Mouse (Mus musculus) cerebellum, adult 8-10 months (tissue): ENCODE results near the gene Cox16.
"Not testable (repeated sequence)": the region's sequence is repeated elsewhere in the genome, so short reads cannot be mapped to it uniquely, and the experiment has no call there.

Experiments used
- DNase-seq: peaks from one replicate; pipeline ENCODE4 v3.0.0; 2022

Gene Cox16

DNA sequence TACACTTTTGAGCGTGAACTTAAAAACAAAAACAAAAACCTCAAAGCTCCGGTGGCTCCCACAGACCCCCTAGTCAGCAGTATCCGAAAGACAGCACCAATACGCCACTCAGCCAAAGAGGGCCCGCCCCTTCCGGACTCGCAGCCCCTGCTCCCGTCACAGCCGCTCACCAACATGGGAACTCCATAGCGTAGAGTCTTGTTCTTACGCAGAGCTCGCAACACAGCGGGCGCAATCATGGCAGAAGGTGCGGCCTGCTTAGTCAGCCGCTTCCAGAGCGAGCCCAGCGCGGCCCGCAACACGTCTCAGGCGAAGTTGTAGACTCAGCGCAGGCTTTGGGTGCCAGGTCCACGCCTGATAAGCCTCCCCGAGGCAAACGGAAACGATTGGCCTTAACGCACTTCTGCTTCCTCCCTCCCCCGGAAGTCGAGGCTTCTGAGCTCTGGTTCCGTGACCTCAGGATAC is at the start of gene Cox16:
Cox16 (minus strand) TSS at position 401 of the 465 bp plus-strand sequence.
- DNase-seq = peak; percentile 84

DNA sequence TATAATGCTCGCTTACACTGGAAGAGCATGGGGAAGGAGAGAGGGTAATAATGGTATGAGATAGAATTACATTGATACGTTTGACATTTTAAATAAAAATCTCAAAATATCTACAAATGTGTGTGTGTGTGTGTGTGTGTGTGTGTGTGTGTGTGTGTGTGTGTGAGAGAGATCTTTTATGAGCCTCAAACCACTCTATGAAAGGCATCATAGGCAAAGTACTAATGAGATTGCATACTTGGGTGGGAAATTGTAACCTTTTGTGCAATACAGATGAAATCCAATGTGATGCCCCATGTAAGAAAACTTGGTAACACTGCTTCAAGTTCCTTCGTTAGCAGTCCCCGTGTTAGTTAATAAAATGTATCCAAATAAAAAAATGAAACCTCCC is 48.1 kb upstream of the Cox16 start:
- no peak for DNase-seq

DNA sequence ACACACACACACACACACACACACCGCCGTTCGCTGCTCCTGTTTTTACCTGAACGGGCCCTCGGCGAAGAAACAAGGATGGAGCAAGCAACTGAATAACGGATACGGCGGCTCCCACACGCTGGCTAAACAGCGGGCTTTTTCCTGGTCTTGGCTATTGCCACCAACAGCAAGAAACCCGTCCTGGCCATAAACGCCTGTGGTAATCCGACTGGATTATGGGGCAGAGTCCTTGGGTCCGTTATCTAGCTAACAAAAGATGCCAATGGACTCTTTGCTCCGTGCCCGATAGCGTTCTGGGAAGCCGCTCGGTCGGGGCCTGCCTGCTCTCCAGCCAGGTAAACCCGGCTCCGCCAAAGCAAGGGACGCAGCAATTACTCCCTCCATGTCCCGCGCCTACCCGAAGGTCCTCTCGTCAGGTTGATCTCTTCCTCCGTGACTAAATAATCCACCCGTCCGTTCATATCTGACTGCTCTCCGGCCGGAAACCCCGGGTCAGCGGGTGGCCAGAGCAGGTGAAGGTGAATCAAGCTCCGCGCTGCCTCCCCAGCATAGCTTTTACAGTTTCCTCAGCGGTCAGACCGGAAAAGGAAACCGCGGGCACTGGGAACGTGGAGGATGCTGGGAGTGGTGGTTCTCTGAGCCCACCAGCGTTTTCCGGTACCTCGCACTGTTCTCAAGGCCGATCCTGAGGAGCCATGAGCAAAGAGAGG is 47.5 kb upstream of the Cox16 start, which contains the start of the genes Gm20498 and Synj2bp:
Gm20498 (minus strand) TSS at position 590 of the 713 bp plus-strand sequence.
Synj2bp (minus strand) TSS at position 596 of the 713 bp plus-strand sequence.
- peak; percentile 84 for DNase-seq

DNA sequence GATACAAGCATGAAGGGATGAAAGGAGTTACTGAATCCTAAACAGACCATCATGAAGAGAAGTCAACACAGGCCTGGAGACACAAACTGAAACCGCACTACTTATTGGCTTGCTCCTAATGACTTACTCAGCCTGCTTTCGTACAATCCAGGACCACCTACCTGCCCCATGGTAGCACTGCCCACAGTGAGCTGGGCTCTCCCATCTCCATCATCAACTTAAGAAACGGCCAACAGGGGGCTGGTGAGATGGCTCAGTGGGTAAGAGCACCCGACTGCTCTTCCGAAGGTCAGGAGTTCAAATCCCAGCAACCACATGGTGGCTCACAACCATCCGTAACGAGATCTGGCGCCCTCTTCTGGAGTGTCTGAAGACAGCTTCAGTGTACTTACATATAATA is 45.7 kb upstream of the Cox16 start:
- DNase-seq = not testable (repeated sequence)

DNA sequence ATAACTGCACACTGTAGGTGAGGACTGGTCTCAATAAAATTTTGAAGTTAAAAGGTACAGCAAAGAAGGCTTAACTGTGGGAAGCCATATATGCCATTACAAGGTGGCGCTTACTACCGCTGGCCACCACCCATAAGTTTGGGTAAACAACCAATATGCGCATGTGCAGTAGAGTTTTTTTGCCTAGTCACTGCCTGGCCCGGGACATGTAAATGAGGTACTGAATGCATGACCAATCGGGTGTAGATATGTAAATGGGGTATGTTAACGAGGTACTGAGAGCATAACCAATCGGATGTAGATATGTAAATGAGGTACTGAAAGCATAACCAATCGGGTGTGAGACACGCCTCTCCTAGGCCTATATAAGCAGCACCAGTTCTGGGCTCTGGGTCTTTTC is 12.0 kb upstream of the Cox16 start:
- DNase-seq = not testable (repeated sequence)

DNA sequence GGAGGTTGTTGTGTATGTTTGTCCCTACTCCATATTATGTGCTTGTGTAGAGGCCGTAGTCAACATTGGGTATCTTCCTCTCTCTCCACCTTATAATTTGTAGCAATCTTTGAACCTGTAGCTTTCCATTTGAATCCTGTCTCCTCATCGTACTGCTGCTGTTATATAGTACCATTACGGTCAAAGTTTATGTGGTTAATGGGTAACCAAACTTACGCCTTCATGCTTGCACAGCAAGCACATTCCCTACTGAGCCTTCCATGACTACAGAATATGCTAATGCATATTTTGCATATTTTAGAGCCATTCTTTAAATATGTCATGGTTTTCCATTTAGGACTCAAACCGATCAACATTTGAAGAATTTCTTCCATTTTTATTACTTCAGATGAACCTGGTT is 5.6 kb upstream of the Cox16 start:
- no peak for DNase-seq

DNA sequence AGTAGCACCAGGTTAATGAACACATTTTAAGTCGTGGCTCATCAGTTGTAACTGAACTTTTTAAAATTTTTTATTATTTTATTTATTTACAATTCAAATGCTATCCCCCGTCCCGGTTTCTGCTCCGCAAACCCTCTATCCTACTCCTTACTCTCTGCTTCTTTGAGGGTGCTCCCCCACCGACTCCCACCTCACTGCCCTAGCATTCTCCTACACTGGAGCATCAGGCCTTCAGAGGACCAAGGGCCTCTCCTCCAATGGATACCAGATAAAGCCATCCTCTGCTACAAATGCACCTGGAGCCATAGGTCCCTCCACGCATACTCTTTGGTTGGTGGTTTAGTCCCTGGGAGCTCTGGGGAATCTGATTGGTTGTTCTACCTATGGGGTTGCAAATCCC is 384 bp upstream of the Cox16 start:
- DNase-seq = no peak

DNA sequence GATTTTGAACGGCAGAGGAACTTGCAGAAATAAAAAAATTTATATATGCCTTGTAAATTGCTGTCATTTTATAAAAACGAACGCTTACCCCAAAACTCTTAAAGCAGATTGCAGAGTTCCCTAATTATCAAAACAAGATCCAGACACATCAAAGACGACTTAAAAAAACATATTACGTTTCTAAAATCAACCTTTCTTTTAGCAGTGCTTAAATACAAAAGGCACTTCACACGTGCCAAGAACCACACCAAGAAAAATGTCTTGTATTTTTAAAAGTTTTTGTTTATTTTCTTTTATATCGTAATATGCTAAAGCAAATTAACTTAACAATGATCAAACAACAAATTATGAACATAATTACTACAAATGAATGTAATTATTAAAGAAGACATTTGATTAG is 715 bp downstream of the Cox16 start:
- DNase-seq = no peak

DNA sequence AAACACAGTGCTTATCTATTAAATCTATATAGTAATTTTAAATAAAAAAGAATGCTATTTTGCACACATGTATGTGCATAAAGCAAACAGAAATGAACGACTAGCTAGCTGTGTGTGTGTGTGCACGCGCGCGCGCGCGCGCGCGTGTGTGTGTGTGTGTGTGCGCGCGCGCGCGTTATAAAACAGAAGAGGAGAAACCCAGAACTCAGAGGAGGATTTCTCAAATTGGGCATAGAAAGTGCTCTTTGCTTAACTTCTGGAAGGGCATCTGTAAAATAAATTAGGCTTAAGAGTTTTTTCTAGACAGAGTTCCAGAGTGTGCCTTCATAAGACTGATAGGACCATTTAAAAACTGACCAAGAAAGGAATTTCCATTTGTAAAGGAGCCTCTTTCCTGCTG is 1.3 kb downstream of the Cox16 start:
- DNase-seq = peak; percentile 21

DNA sequence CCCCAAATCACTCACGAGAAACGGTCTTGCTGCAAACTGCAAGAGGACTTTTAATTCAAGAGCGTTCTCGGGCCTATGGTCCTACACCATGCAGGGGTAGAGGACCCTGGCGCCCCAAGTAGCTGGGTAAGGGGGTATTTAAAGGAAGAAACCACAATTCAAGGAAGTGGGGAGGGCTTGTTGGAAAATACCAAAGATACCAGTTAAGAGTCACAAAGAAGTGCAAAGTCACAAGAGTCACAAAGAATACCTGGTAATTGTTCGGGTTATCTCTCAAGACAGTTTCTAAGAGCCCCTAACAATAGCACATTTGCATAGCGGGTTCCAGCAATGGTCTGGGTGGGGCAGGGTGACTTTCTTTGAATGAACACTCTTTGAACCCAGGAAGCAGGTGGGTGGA is 25.9 kb downstream of the Cox16 start:
- DNase-seq = not testable (repeated sequence)

DNA sequence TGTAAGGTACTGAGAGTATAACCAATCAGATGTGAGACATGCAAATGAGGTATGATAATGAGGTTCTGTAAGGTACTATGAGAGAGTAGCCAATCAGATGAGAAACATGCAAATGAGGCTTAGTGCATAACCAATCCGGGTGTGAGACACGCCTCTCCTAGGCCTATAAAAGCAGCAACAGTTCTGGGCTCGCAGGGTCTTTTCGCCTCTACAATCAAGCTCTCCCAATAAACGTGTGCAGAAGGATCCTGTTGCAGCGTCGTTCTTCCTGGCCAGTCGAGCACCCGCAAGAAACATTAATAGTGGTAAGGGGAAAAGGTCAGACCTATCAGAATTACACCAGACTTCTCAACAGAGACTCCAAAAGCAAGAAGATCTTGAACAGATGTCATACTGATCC is 45.9 kb downstream of the Cox16 start:
- not testable (repeated sequence) for DNase-seq

DNA sequence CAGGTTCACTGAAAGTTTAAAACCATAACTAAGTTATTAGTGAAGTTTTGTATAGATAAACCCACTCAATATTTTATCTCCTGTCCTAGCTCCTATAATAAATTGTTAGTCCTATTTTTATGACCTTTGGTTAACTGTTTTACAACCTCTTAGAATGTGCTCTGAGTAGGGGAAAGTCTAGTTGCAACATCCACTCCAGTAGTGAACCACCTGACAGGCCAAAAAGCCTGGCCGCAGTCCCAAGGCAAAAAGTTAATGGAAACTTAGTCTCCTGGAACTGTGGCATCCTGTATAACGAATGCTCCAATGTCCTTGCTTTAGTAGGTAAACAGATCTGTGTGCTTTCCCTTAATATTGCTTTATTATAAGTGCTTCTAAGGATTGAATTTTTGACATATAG is 50.1 kb downstream of the Cox16 start:
- DNase-seq = not testable (repeated sequence)

DNA sequence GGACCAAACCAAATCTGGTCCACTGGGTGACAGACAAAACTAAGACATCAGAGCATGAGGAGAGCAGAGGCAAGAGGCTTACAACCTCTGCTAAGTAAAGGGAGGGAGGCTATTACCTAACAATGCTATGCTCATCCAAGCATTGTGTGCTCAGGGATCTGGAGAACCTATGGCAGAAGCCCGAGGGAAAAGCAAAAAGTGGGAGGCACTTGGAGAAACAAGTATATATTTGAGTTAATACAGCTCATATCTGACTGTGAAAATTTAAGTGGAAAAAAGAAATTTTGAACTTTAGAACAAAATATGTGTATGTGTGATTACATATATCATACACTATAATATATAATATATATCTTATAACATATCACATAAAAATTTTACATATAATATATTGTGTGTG is 63.1 kb downstream of the Cox16 start, which contains the start of gene Adam4:
Adam4 (minus strand) TSS at position 101 of the 400 bp plus-strand sequence.
- DNase-seq = no peak

DNA sequence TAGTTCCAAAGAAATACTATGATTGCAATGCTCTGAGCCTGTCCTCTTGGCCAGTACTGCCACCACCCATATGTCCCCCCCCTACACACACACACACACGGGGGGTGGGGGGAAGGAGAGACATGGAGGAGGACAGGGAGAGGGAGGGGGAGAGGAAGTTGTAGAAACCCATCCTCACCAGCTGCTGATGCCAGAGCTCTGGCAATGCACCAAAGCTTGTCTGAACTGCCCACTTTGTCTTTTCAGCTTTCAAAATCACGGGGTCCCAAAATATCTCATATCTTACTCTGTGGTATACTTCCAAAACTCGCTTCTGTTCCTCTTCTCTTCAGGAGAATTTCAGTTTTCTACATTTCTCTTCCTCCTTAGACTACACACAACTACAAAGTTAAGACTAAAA is 71.7 kb downstream of the Cox16 start:
- DNase-seq = no peak

DNA sequence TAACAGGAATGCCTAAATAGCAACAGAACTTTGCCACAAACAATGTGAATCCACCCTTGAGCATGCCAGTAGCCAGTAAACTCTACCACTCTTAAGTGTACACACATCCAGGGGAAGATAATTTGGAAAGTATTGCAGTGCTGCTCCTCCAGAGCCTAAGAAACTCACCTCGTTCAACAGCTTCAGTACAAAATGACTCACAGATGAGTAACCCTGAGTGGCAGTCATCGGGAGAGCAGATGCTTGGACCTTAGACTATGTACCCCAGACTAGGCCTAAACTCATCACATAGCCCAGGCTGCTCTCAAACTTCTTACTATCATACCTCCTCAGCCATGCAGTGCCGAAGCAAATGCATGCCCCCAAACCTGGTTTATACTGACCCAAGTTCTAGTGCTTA is 76.0 kb downstream of the Cox16 start:
- no peak for DNase-seq

DNA sequence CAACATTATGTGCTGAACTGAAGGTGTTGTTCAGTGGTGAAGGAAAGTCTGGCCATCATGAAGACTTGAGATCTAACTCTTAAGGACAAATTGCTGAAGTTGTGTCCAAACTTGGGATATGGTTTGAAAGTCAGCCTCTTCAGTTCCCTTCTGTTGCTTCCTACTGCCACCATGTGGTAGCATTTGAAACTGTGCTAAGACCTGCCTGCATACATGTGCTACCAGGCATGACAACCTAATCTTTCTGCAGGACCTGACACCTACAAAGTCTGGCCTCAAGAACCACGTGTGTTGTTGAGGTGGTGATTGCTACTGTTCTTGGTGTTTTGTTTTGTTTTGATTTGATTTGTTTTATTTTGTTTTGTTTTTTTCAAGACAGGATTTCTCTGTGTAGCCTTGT is 82.7 kb downstream of the Cox16 start:
- peak; percentile 79 for DNase-seq

DNA sequence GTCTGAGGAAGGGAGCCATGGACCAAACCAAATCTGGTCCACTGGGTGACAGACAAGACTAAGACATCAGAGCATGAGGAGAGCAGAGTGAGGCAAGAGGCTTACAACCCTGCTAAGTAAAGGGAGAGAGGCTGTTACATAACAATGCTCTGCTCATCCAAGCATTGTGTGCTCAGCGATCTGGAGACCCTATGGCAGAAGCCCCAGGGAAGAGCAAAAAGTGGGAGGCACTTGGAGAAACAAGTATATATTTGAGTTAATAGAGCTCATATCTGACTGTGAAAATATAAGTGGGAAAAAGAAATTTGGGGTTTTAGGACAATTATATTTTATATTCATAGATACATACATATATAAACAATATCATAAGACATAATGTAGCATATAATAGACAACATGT is 105.6 kb downstream of the Cox16 start, which contains the start of gene Gm4787:
Gm4787 (minus strand) TSS at position 101 of the 400 bp plus-strand sequence.
- DNase-seq = not testable (repeated sequence)

DNA sequence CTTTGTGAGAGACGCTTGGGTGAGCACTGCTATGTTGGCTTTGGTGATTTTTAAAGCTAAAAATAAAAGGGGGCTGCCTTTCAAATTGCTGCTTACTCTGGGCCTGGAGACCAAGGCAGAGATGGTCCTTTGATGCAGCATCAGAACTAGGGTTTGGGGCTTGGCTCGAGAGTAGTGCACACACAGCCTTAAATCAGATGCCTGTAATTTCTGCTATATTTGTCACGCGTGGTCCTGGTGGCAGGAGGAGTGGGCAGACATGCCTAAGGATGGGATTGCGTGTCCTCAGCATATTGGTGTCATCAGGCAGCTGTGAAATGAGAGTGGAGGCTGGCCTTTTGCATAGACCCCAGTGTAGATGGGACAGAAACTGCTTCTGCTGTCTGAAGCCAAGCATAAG is 151.1 kb downstream of the Cox16 start:
- DNase-seq = no peak

DNA sequence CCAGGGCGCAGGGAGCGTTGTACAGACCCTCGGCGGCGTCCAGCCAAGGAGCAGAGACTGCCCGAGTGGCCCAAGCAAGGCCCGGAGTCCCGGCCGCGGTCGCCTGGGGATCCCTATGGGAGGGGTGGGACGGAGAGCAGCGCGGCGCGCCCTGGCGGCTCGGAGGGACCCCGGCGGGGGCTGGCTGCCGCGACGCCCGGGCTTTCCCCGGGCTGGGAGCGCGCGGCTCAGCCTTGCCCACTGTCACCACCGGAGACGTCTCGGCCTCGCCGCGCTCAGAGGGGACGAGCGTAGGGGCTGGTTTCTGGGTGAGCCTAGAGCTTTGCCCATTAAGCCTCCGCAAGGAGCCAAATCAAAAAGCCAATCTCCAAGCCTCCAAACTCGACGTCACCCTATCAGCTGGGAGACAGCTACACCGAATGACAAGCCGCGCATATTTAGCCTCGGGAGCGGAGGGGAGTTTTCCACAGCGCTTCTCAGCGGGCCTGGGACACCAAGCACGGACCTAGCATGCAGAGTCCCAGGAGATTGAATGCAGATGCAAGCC is 152.0 kb downstream of the Cox16 start, which contains the start of gene Slc8a3:
Slc8a3 (minus strand) TSS at position 306 of the 547 bp plus-strand sequence.
- peak; percentile 74 for DNase-seq

DNA sequence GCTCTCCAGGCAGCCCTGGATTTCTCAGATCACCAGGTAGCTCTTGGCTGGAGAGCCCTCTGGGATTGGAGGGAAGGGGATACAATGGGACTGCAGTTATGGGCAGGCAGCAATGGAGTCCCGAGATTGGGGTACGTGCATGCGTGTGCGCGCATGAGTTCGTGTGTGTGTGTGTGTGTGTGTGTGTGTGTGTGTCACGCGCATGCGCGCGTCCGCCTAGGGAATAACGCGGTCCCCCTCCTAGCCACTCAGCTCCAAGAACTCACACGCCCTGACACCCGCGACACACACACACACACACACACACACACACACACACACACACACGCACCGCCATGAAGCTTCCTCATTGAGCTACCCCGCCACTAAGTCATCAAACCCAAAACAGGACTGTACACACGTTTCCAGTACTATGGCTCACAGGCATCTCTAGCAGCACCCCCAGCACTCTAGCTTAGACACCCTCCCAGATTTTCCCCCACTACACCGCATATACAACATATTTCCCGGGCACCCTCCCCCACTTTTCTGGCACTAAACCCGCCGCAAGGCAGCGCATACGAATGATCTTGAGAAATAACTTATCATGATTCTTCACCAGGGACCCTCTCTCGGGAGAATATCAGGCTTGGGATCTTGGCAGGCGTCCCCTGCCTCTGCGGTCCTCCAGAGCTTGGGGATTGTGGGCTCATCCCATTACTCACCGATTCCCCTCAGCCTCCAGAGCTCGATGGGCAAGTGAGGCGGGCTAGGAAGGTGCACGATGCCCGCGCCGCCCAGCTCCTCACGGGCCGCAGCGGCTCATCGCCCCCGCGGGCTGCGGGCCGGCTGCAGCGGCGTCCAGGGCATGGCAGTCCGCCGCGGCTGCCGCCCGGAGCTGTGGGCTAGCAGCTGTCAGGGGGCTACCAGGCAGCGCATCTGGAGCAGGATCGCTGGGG is 152.7 kb downstream of the Cox16 start:
- DNase-seq = peak; percentile 79

DNA sequence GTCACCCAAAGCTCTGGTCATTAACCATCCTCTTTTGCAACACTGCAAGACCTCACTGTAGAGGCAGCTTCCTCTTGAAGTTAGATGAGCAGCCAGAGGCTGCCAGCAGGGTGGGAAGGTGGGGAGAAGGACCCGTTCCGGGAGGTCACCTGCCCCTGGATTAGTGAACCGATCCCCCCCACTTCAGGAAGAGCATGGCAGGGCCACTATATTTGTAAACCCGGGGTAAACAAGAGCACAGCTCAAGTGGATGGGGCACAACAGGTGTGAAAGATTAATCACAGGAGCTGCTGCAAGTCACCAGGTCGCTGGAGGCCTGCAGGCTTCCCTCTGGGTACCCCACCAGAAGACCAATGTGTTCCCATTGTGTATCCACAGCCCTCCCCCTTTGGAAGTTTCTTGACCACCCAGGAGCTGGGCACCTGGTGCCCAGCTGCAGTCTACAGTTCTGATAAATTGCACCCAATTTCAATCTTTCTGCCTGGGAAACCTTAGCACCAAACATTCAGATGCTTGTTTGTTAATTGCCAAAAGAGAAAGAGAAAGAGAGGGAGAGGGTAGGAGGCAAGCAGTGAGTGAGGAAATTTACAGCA is 153.8 kb downstream of the Cox16 start:
- DNase-seq = no peak

DNA sequence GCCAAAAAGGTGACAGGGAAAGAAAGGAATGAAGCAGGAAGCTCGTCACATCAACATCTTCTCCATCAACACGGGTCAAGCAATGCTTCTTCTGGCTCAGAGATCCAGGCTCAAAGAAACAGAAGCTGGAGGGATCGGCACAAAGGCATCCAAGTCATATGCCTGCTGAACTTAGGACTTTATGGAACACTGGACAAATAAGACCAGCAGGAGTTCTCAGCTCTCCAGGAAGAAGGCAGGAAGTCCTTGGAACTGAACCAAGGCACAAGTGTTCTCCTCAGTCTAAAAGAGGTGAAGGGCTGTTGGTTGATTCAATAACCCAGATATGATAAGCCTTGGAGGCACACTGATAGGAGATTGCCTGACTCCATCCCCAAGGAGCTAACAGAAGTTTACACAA is 159.9 kb downstream of the Cox16 start:
- DNase-seq = no peak

DNA sequence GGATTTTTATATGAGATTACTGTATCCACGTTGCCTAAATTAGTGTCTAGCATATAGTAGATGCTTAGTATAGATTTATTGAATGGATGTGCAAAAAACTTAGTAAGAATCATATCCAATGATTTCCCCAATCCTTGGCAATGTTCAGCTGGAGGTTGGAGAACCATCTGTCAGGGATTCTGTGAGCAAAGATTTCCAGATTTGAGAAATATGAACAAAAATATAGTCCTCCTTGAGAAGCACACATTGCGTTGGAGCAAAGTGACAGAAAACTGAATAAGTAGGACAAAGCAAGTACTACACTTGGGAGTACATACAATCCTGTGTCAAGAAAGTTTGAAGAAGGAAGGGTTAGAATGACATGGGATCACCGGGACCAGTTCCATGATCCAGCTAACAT is 160.8 kb downstream of the Cox16 start:
- no peak for DNase-seq
